Mouse (Mus musculus) cerebellum, postnatal 36 days (tissue): ENCODE measurements around the gene Ly6g5b.

Experiments used
- DNase-seq, 2 experiments: peaks; one replicate each; pipeline ENCODE4 v3.0.0; 2021 to 2022; ENCODE audit warnings: mixed read lengths in 2 of 2

Ly6g5b gene

GRCm38 (mm10) chr17:35077786-35078233 is 37.4 kb downstream of the Ly6g5b start, which contains the start of gene Ly6g6d:
TSS of gene Ly6g6d (minus strand) at chr17:35078065.
- peak in 1 of 2 experiments; percentile 53 for DNase-seq

GRCm38 (mm10) chr17:35077285-35077684 is 37.9 kb downstream of the Ly6g5b start:
- DNase-seq = peak in 1 of 2 experiments; percentile 2

- DNase-seq = peak in 1 of 2 experiments; percentile 9
Observed at GRCm38 (mm10) chr17:35076507-35077176, 38.6 kb downstream of the Ly6g5b start, which contains the start of gene Ly6g6e. TSS of gene Ly6g6e (plus strand) at chr17:35076902.

GRCm38 (mm10) chr17:35074097-35074496 is 41.1 kb downstream of the Ly6g5b start:
- DNase-seq = peak; percentile 82 to 84

- DNase-seq = no peak
Observed at GRCm38 (mm10) chr17:35071454-35071853, 43.8 kb downstream of the Ly6g5b start.

- DNase-seq = peak; percentile 83 to 87
Observed at GRCm38 (mm10) chr17:35070556-35071229, 44.5 kb downstream of the Ly6g5b start.

- no peak for DNase-seq
Observed at GRCm38 (mm10) chr17:35068213-35068914, 46.9 kb downstream of the Ly6g5b start.

GRCm38 (mm10) chr17:35066084-35066483 is 49.1 kb downstream of the Ly6g5b start, which contains the start of gene Mpig6b:
TSS of gene Mpig6b (minus strand) at chr17:35066184.
- DNase-seq = no peak

- DNase-seq = peak; percentile 62 to 71
Observed at GRCm38 (mm10) chr17:35064951-35065947, 50.0 kb downstream of the Ly6g5b start, which contains the start of gene Ly6g6c. TSS of gene Ly6g6c (plus strand) at chr17:35065388.

- peak; percentile 64 to 68 for DNase-seq
Observed at GRCm38 (mm10) chr17:35064378-35064877, 50.8 kb downstream of the Ly6g5b start.
